Mouse (Mus musculus) monocyte, adult 5-6 weeks (primary cell): ENCODE measurements around the gene Pdzd8. TPM values are rescaled to one million over a fixed set of nuclear protein-coding genes. Genes with fewer than 3 reads are reported as not detected.

Experiments
- total RNA-seq: library from RNA; stranded (forward); fragments of 200-1000, 200-491, 200-594 nt; gene quantifications from 3 replicates; pipeline ENCODE4 v1.2.3, GENCODE M21; 2017

The Pdzd8 gene
- total RNA-seq, 1 experiment from 2014 or later, result 56.5 TPM

Other genes with a start within 250 kb of the Pdzd8 start
- not detected in 3 replicates for gene Vax1, start 175.7 kb downstream of the Pdzd8 start, total RNA-seq
- gene Kcnk18, start 126.6 kb downstream of the Pdzd8 start, total RNA-seq, result not detected in 3 replicates
- 5.2 to 7.2 TPM (median 6.7 TPM) in 3 replicates for gene Slc18a2, start 84.9 kb downstream of the Pdzd8 start, total RNA-seq
- gene Rps12-ps3, start 23.5 kb downstream of the Pdzd8 start, total RNA-seq, result 191 to 497 TPM (median 426 TPM) in 3 replicates
- not detected in 3 replicates for gene Emx2, start 112.6 kb upstream of the Pdzd8 start, total RNA-seq